Mouse (Mus musculus) hindbrain, postnatal 0 days (tissue): ENCODE measurements around the gene Pde6c. TPM values are rescaled to one million over a fixed set of nuclear protein-coding genes. Genes with fewer than 3 reads are reported as not detected.

Experiments used
- ATAC-seq: fragments of 200-750 bp; cut with Nextera tagmentation; 2 replicates; pipeline ENCODE4 v1.8.0; 2017; ENCODE audit warnings: mild to moderate bottlenecking, moderate TSS enrichment, moderate library complexity
- DNase-seq: peaks from one replicate; pipeline ENCODE4 v3.0.0-alpha.2; 2015; ENCODE audit warnings: low spot score
- H3K27ac ChIP-seq: fragments of 300-500 bp; sonication (generic); 2 replicates; pipeline ENCODE4 v1.5.1; 2014; ENCODE audit warnings: mild to moderate bottlenecking
- H3K27me3 ChIP-seq: fragments of 300-500 bp; sonication (generic); 2 replicates; pipeline ENCODE4 v1.6.1; 2014; ENCODE audit warnings: low read length, mixed read lengths; ENCODE audit not compliant: insufficient read depth
- H3K36me3 ChIP-seq: fragments of 300-500 bp; sonication (generic); 2 replicates; pipeline ENCODE4 v1.6.1; 2014; ENCODE audit warnings: low read length, mixed read lengths; ENCODE audit not compliant: insufficient read depth
- H3K4me1 ChIP-seq: fragments of 300-500 bp; sonication (generic); 2 replicates; pipeline ENCODE4 v1.6.1; 2014; ENCODE audit warnings: antibody characterized with exemption, low read length, mixed read lengths; ENCODE audit not compliant: insufficient read depth
- H3K4me2 ChIP-seq: fragments of 300-500 bp; sonication (generic); 2 replicates; pipeline ENCODE4 v1.6.1; 2014; ENCODE audit warnings: low read depth, mild to moderate bottlenecking, low read length, moderate library complexity, mixed read lengths
- H3K4me3 ChIP-seq: fragments of 300-500 bp; sonication (generic); 2 replicates; pipeline ENCODE4 v1.5.1; 2014; ENCODE audit warnings: low read length
- H3K9ac ChIP-seq: fragments of 300-500 bp; sonication (generic); replicated peaks from 2 replicates; pipeline ENCODE4 v1.6.1; 2014; ENCODE audit warnings: mild to moderate bottlenecking, low read length, moderate library complexity, mixed read lengths
- H3K9me3 ChIP-seq: fragments of 300-500 bp; sonication (generic); 2 replicates; pipeline ENCODE4 v1.6.1; 2016; ENCODE audit warnings: low read length, mixed read lengths
- CTCF ChIP-seq: IDR thresholded peaks from 2 replicates; pipeline ENCODE4 v1.5.1; 2016; ENCODE audit warnings: antibody characterized with exemption, control low read depth, low read depth
- WGBS: fragments of 180-500 bp; shearing (Covaris S2); extraction: QIAGEN DNeasy Blood & Tissue Kit; methylation state at CpG from one replicate; pipeline ENCODE4 v1.1.7; 2014; 5-methylcytosine and 5-hydroxymethylcytosine counted together
- polyA plus RNA-seq: library from polyadenylated mRNA; unstranded; fragments of >200 nt; fragmentation: Nextera tagmentation; extraction: Ambion mirVana; gene quantifications from 2 replicates; pipeline ENCODE4 v1.2.1, GENCODE M21; 2015
- total RNA-seq: library from RNA; depleted of rRNA; stranded (reverse); fragments of >200 nt; gene quantifications from 2 replicates; pipeline ENCODE4 v1.2.3, GENCODE M21; 2014

The Pde6c gene
- total and polyA plus RNA-seq, 2 experiments from 2014 or later, result 0.46 TPM; not detected in 1

GRCm38 (mm10) chr19:38134806-38135205 is 2.2 kb downstream of the Pde6c start:
- no peaks in the 10 kb centered on the region for H3K27me3 ChIP-seq
- no peak overlapping the region for H3K4me2 ChIP-seq
- no peaks in the 10 kb centered on the region for H3K9me3 ChIP-seq
- no peak overlapping the region for H3K27ac ChIP-seq
- H3K4me1 ChIP-seq, result no peaks in the 10 kb centered on the region
- H3K9ac ChIP-seq, result no peak overlapping the region
- no peaks in the 10 kb centered on the region for H3K36me3 ChIP-seq
- WGBS, result 90% methylated on average over 6 of the region's 6 CpGs
- TF ChIP-seq CTCF, result no peak
- no peak overlapping the region for H3K4me3 ChIP-seq
- ATAC-seq, result no peak
- no peak for DNase-seq

- Histone ChIP-seq H3K9ac (no peak overlapping the region), H3K27ac (no peak overlapping the region), H3K9me3 (no peaks in the 10 kb centered on the region), H3K4me2 (no peak overlapping the region), H3K4me3 (no peak overlapping the region), H3K4me1 (no peaks in the 10 kb centered on the region), H3K36me3 (no peaks in the 10 kb centered on the region), H3K27me3 (no peaks in the 10 kb centered on the region)
- WGBS, result 78% methylated on average over 4 of the region's 4 CpGs
- no peak for TF ChIP-seq CTCF
- DNase-seq (no peak), ATAC-seq (no peak)
Observed at GRCm38 (mm10) chr19:38143540-38144271, 11.1 kb downstream of the Pde6c start.

- no peak overlapping the region for H3K9ac ChIP-seq
- no peaks in the 10 kb centered on the region for H3K27me3 ChIP-seq
- WGBS, result 98% methylated on average over 1 of the region's 1 CpGs
- no peak overlapping the region for H3K4me2 ChIP-seq
- no peaks in the 10 kb centered on the region for H3K36me3 ChIP-seq
- no peak overlapping the region for H3K4me3 ChIP-seq
- DNase-seq (no peak), ATAC-seq (no peak)
- H3K9me3 ChIP-seq, result no peaks in the 10 kb centered on the region
- H3K27ac ChIP-seq, result no peak overlapping the region
- H3K4me1 ChIP-seq, result no peaks in the 10 kb centered on the region
- TF ChIP-seq CTCF, result no peak
Observed at GRCm38 (mm10) chr19:38156243-38156642, 23.7 kb downstream of the Pde6c start.

GRCm38 (mm10) chr19:38161648-38162354 is 29.2 kb downstream of the Pde6c start:
- 94% methylated on average over 21 of the region's 21 CpGs for WGBS
- H3K27me3 ChIP-seq, result no peaks in the 10 kb centered on the region
- ATAC-seq (no peak), DNase-seq (no peak)
- TF ChIP-seq CTCF, result no peak
- no peak overlapping the region for H3K9ac ChIP-seq
- H3K27ac ChIP-seq, result no peak overlapping the region
- H3K36me3 ChIP-seq, result no peaks in the 10 kb centered on the region
- no peaks in the 10 kb centered on the region for H3K4me1 ChIP-seq
- H3K9me3 ChIP-seq, result no peaks in the 10 kb centered on the region
- no peak overlapping the region for H3K4me3 ChIP-seq
- H3K4me2 ChIP-seq, result no peak overlapping the region

GRCm38 (mm10) chr19:38164633-38165032 is 32.1 kb downstream of the Pde6c start:
- Histone ChIP-seq H3K36me3 (no peaks in the 10 kb centered on the region), H3K4me1 (no peaks in the 10 kb centered on the region), H3K9me3 (no peaks in the 10 kb centered on the region), H3K27me3 (no peaks in the 10 kb centered on the region), H3K4me2 (no peak overlapping the region), H3K9ac (no peak overlapping the region), H3K4me3 (no peak overlapping the region), H3K27ac (no peak overlapping the region)
- WGBS, result 61% methylated on average over 2 of the region's 2 CpGs
- TF ChIP-seq CTCF, result no peak
- no peak for ATAC-seq
- no peak for DNase-seq

GRCm38 (mm10) chr19:38179675-38180074 is 47.1 kb downstream of the Pde6c start:
- no peak overlapping the region for H3K4me2 ChIP-seq
- WGBS, result 88% methylated on average over 9 of the region's 9 CpGs
- no peaks in the 10 kb centered on the region for H3K4me1 ChIP-seq
- DNase-seq (no peak), ATAC-seq (no peak)
- H3K27ac ChIP-seq, result no peak overlapping the region
- H3K9me3 ChIP-seq, result no peaks in the 10 kb centered on the region
- TF ChIP-seq CTCF, result no peak
- H3K9ac ChIP-seq, result no peak overlapping the region
- H3K36me3 ChIP-seq, result no peaks in the 10 kb centered on the region
- no peaks in the 10 kb centered on the region for H3K27me3 ChIP-seq
- H3K4me3 ChIP-seq, result no peak overlapping the region
